In the genomic region with DNA sequence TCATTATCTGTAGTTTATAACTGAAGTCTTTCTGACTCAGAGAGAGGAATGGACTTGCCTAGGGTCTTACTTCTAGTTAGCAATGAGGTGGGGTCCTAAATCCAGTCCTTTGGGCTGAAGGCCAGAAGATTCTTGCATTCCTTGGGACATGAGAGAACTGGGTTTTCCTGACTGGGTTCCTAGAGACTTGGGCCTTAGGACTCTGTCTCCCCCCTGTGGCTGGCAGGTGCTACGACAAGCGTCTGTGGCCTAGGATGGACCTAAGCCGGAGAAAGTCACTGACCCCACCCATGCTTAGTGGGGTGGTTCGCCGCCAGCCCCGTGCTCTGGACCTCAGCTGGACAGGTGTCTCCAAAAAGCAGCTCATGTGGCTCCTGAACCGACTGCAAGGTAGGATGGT, we compare ENCODE assay signal across 10 mouse cellular contexts. TPM values are rescaled to one million over a fixed set of nuclear protein-coding genes. Genes with fewer than 3 reads are reported as not detected.
DNase-seq lines count a peak whose midpoint lies in the region; ATAC-seq and TF ChIP-seq lines count a peak whose summit lies in the region.
"Had no signal": no experiment of that assay in that cellular context is flagged by ENCODE, and none has a peak within 500 bp of the region (broad histone marks: within the 10 kb centered on the region; RNA-seq: fewer than 3 reads in every experiment).

No protein-coding gene starts in this region.

- peak; percentile 68 for DNase-seq in midbrain, embryonic 10.5 days (ENCODE audit: low spot score)
- peak; percentile 83 for DNase-seq in NIH3T3 (ENCODE audit: low read depth)
- DNase-seq in cerebellum, adult 9-11 months, result peak; percentile 73
- DNase-seq in heart, adult 9 months (ENCODE audit: low spot score in 2 of 2), result peak; percentile 67 to 77
- DNase-seq in layer of hippocampus, postnatal 14 days (ENCODE audit: low spot score in 2 of 2), result peak; percentile 50 to 69
- peak; percentile 67 for DNase-seq in midbrain, postnatal 0 days (ENCODE audit: low spot score)
- DNase-seq in urinary bladder, postnatal 14 days (ENCODE audit: low spot score), result peak; percentile 75

- H3K36me3 ChIP-seq in midbrain, embryonic 10.5 days, result peaks cover 98% of the 10 kb centered on the region
- H3K36me3 ChIP-seq in midbrain, embryonic 16.5 days (ENCODE audit: control insufficient read depth, insufficient read depth, low read length), result peaks cover 32% of the 10 kb centered on the region
- peaks cover 47% of the 10 kb centered on the region for H3K36me3 ChIP-seq in midbrain, postnatal 0 days (ENCODE audit: insufficient read depth, low read length)

- 50% methylated on average over 7 of the region's 7 CpGs for WGBS in midbrain, embryonic 10.5 days
- 42% methylated on average over 7 of the region's 7 CpGs for WGBS in midbrain, embryonic 16.5 days
- WGBS in midbrain, postnatal 0 days, result 34% methylated on average over 7 of the region's 7 CpGs

- peaks cover 8% of the 10 kb centered on the region; the same call in 1 of the 2 replicates for H3K4me1 ChIP-seq in midbrain, embryonic 10.5 days
- peaks cover 3% of the 10 kb centered on the region; the same call in 1 of the 2 replicates for H3K4me1 ChIP-seq in midbrain, embryonic 16.5 days (ENCODE audit: control insufficient read depth, insufficient read depth, low read length)
- H3K4me1 ChIP-seq in midbrain, postnatal 0 days (ENCODE audit: insufficient read depth, low read length), result no peaks in the 10 kb centered on the region; the same call in 1 of the 2 replicates

- H3K9me3 ChIP-seq in midbrain, embryonic 10.5 days (replicated peaks), result no peaks in the 10 kb centered on the region
- H3K9me3 ChIP-seq in midbrain, embryonic 16.5 days (replicated peaks; ENCODE audit: control insufficient read depth, low read length, poor library complexity, severe bottlenecking), result no peaks in the 10 kb centered on the region
- no peaks in the 10 kb centered on the region for H3K9me3 ChIP-seq in midbrain, postnatal 0 days (ENCODE audit: low read length)

- H3K4me2 ChIP-seq in midbrain, embryonic 16.5 days (ENCODE audit: low read length), result no peak overlapping the region
- H3K4me2 ChIP-seq in midbrain, postnatal 0 days (ENCODE audit: low read depth, low read length, poor library complexity, severe bottlenecking), result no peak overlapping the region

- no peak overlapping the region for H3K4me3 ChIP-seq in midbrain, embryonic 10.5 days
- no peak overlapping the region for H3K4me3 ChIP-seq in midbrain, embryonic 16.5 days (ENCODE audit: low read depth, low read length)
- H3K4me3 ChIP-seq in midbrain, postnatal 0 days (ENCODE audit: low read depth, low read length), result no peak overlapping the region

- no peaks in the 10 kb centered on the region for H3K27me3 ChIP-seq in midbrain, embryonic 10.5 days (ENCODE audit: low read depth, poor library complexity, severe bottlenecking)
- H3K27me3 ChIP-seq in midbrain, embryonic 16.5 days (ENCODE audit: control insufficient read depth, insufficient read depth, low read depth, low read length), result no peaks in the 10 kb centered on the region
- H3K27me3 ChIP-seq in midbrain, postnatal 0 days (ENCODE audit: insufficient read depth, low read length), result no peaks in the 10 kb centered on the region

- ATAC-seq in midbrain, embryonic 16.5 days, result no peak
- no peak for ATAC-seq in midbrain, postnatal 0 days (ENCODE audit: low FRiP score)

- TF ChIP-seq CTCF in midbrain, postnatal 0 days (IDR thresholded peaks at IDR 0.05), result peak; percentile 84

- H3K9ac ChIP-seq in midbrain, embryonic 16.5 days (ENCODE audit: low read depth, low read length), result no peak overlapping the region
- H3K9ac ChIP-seq in midbrain, postnatal 0 days (replicated peaks; ENCODE audit: low read length, poor library complexity, severe bottlenecking), result no peak overlapping the region

- no peak overlapping the region for H3K27ac ChIP-seq in midbrain, embryonic 10.5 days (replicated peaks)
- H3K27ac ChIP-seq in midbrain, embryonic 16.5 days (ENCODE audit: low read length), result no peak overlapping the region
- H3K27ac ChIP-seq in midbrain, postnatal 0 days (ENCODE audit: low read depth, low read length), result no peak overlapping the region

RNA-seq across cellular contexts. Expression of a gene that starts 8.6 kb away (rescaled TPM):
- polyA plus RNA-seq in midbrain, embryonic 10.5 days (2016; fragmentation: Nextera tagmentation; extraction: Ambion mirVana), result 8.3 and 10.1 TPM in 2 replicates
- polyA plus RNA-seq in midbrain, embryonic 16.5 days (2015; fragmentation: Nextera tagmentation; extraction: Ambion mirVana), result 8.8 TPM in 2 replicates
- 10 to 100 TPM; 22.4 to 22.7 TPM for total RNA-seq in layer of hippocampus, postnatal 14 days (2021)
- 14.8 and 17.6 TPM in 2 replicates for total RNA-seq in midbrain, postnatal 0 days (2014; rRNA removed)
- 9.9 and 10.0 TPM in 2 replicates for polyA plus RNA-seq in midbrain, postnatal 0 days (2015; fragmentation: Nextera tagmentation; extraction: Ambion mirVana)

RNA-seq across cellular contexts. Expression of a gene that starts 15.4 kb away (rescaled TPM):
- 13.4 and 14.7 TPM in 2 replicates for polyA plus RNA-seq in midbrain, embryonic 10.5 days (2016; fragmentation: Nextera tagmentation; extraction: Ambion mirVana)
- polyA plus RNA-seq in midbrain, embryonic 16.5 days (2015; fragmentation: Nextera tagmentation; extraction: Ambion mirVana), result 12.8 and 18.0 TPM in 2 replicates
- 10 to 100 TPM; 38.2 to 41.8 TPM for total RNA-seq in layer of hippocampus, postnatal 14 days (2021)
- 18.0 and 19.8 TPM in 2 replicates for total RNA-seq in midbrain, postnatal 0 days (2014; rRNA removed)
- 12.7 and 16.4 TPM in 2 replicates for polyA plus RNA-seq in midbrain, postnatal 0 days (2015; fragmentation: Nextera tagmentation; extraction: Ambion mirVana)

RNA-seq across cellular contexts. Expression of a gene that starts 16.7 kb away (rescaled TPM):
- polyA plus RNA-seq in midbrain, embryonic 10.5 days (2016; fragmentation: Nextera tagmentation; extraction: Ambion mirVana), result 7.9 and 8.3 TPM in 2 replicates
- polyA plus RNA-seq in midbrain, embryonic 16.5 days (2015; fragmentation: Nextera tagmentation; extraction: Ambion mirVana), result 7.4 and 8.0 TPM in 2 replicates
- 10 to 100 TPM; 73.0 to 73.5 TPM for total RNA-seq in layer of hippocampus, postnatal 14 days (2021)
- 207 and 221 TPM in 2 replicates for total RNA-seq in midbrain, postnatal 0 days (2014; rRNA removed)
- polyA plus RNA-seq in midbrain, postnatal 0 days (2015; fragmentation: Nextera tagmentation; extraction: Ambion mirVana), result 5.9 and 8.3 TPM in 2 replicates

RNA-seq across cellular contexts. Expression of a gene that starts 24.4 kb away (rescaled TPM):
- polyA plus RNA-seq in midbrain, embryonic 10.5 days (2016; fragmentation: Nextera tagmentation; extraction: Ambion mirVana), result 0.35 TPM in 1 of 2 replicates, not detected in the other
- not detected in 2 replicates for polyA plus RNA-seq in midbrain, embryonic 16.5 days (2015; fragmentation: Nextera tagmentation; extraction: Ambion mirVana)
- total RNA-seq in layer of hippocampus, postnatal 14 days (2021), result 1 to 10 TPM; 4.1 to 4.7 TPM
- total RNA-seq in midbrain, postnatal 0 days (2014; rRNA removed), result not detected in 2 replicates
- polyA plus RNA-seq in midbrain, postnatal 0 days (2015; fragmentation: Nextera tagmentation; extraction: Ambion mirVana), result not detected in 2 replicates
- polyA plus RNA-seq: stomach, embryonic 14.5 days had no signal

RNA-seq across cellular contexts. Expression of a gene that starts 29.1 kb away (rescaled TPM):
- polyA plus RNA-seq in midbrain, embryonic 10.5 days (2016; fragmentation: Nextera tagmentation; extraction: Ambion mirVana), result 0.22 and 0.36 TPM in 2 replicates
- 0.10 TPM in 1 of 2 replicates, not detected in the other for polyA plus RNA-seq in midbrain, embryonic 16.5 days (2015; fragmentation: Nextera tagmentation; extraction: Ambion mirVana)
- not detected for total RNA-seq in layer of hippocampus, postnatal 14 days (2021)
- total RNA-seq in midbrain, postnatal 0 days (2014; rRNA removed), result not detected in 2 replicates
- not detected in 2 replicates for polyA plus RNA-seq in midbrain, postnatal 0 days (2015; fragmentation: Nextera tagmentation; extraction: Ambion mirVana)
- total RNA-seq: gastrocnemius, postnatal 4 days had no signal
